Mouse (Mus musculus) heart, embryonic 12.5 days (tissue): Measurements from ENCODE around the gene Ccdc6. TPM values are rescaled to one million over a fixed set of nuclear protein-coding genes. Genes with fewer than 3 reads are reported as not detected.

Experiments
- ATAC-seq: fragments of 200-750 bp; cut with Nextera tagmentation; 2 replicates; pipeline ENCODE4 v1.8.0; 2017; ENCODE audit warnings: moderate TSS enrichment, moderate library complexity; ENCODE audit not compliant: insufficient number of reproducible peaks, low FRiP score
- H3K27ac ChIP-seq: fragments of 300-500 bp; sonication (generic); 2 replicates; pipeline ENCODE4 v1.5.1; 2016; ENCODE audit warnings: mild to moderate bottlenecking, moderate library complexity; ENCODE audit not compliant: poor library complexity, severe bottlenecking
- H3K27me3 ChIP-seq: fragments of 300-500 bp; sonication (generic); replicated peaks from 2 replicates; pipeline ENCODE4 v1.6.1; 2016; ENCODE audit warnings: mild to moderate bottlenecking, moderate library complexity
- H3K36me3 ChIP-seq: fragments of 300-500 bp; sonication (generic); 2 replicates; pipeline ENCODE4 v1.6.1; 2016; ENCODE audit warnings: mild to moderate bottlenecking, moderate library complexity
- H3K4me1 ChIP-seq: fragments of 300-500 bp; sonication (generic); replicated peaks from 2 replicates; pipeline ENCODE4 v1.6.1; 2016; ENCODE audit warnings: mild to moderate bottlenecking
- H3K4me2 ChIP-seq: fragments of 300-500 bp; sonication (generic); 2 replicates; pipeline ENCODE4 v1.6.1; 2016; ENCODE audit warnings: mild to moderate bottlenecking, moderate library complexity
- H3K4me3 ChIP-seq: fragments of 300-500 bp; sonication (generic); 2 replicates; pipeline ENCODE4 v1.5.1; 2016; ENCODE audit warnings: mild to moderate bottlenecking
- H3K9ac ChIP-seq: fragments of 300-500 bp; sonication (generic); 2 replicates; pipeline ENCODE4 v1.6.1; 2016; ENCODE audit warnings: mild to moderate bottlenecking, moderate library complexity
- H3K9me3 ChIP-seq: fragments of 300-500 bp; sonication (generic); replicated peaks from 2 replicates; pipeline ENCODE4 v1.6.1; 2016; ENCODE audit warnings: mild to moderate bottlenecking, moderate library complexity
- WGBS: fragments of 180-500 bp; shearing (Covaris S2); methylation state at CpG from one replicate; pipeline ENCODE4 v1.1.7; 2016; 5-methylcytosine and 5-hydroxymethylcytosine counted together
- polyA plus RNA-seq: library from polyadenylated mRNA; unstranded; fragments of >200 nt; fragmentation: Nextera tagmentation; extraction: Ambion mirVana; gene quantifications from 2 replicates; pipeline ENCODE4 v1.2.1, GENCODE M21; 2016

Ccdc6 gene
- 16.2 and 16.9 TPM in 2 replicates for polyA plus RNA-seq

DNA sequence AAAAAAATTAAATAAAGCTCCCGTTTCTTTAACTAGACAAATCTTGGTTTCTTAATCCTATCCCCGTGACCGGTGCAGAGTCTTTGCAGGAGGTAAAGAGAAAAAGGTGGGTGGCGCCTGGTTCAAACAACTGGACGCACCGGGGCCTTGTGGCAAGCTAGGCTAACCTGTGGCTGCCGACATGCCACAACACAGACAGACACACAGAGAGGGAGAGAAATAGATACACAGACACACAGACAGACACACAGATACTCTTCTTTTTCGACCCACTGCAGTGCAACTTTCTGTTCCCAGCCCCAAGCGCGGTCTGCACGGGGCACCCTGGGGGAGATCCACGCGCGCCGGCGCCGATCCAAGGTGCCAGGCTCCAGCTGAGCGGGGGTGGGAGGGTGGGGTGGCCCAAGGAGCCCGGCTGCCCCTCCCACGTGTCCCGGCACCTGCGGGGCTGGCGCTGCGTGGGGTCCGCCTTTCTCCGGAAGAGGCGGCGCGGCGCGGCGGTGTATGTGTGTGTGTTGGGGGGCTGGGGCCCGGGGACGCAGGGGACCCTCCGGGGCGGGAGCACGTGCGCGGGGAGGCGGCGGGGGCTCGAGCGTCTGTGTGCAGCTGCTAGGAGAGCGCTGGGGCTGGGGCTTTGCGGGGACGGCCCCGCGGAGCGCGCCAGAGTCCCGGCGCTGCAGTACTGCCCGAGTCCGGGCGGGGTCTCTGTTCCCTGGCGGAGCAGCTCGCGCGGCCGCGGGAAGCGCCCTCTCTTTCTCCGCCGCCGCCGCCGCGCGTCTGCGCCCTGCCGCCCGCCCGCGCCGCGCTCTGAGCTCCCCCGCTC is at the start of gene Ccdc6:
Gene Ccdc6, plus strand, starts transcription at position 756 of the 823 bp plus-strand sequence.
- no peaks in the 10 kb centered on the region for H3K9me3 ChIP-seq
- peak within 1 kb of the TSS; percentile 97 for H3K4me3 ChIP-seq
- WGBS = under 1% methylated on average over 39 of the region's 77 CpGs
- H3K27ac ChIP-seq = peak within 1 kb of the TSS; percentile 92
- 0 out of 2 replicates have a peak, but pooled peaks cover 4% of the 10 kb centered on the region for H3K36me3 ChIP-seq
- H3K4me1 ChIP-seq = peaks cover 39% of the 10 kb centered on the region
- peak within 1 kb of the TSS; percentile 87 for H3K4me2 ChIP-seq
- no peaks in the 10 kb centered on the region for H3K27me3 ChIP-seq
- peak; percentile 85 for ATAC-seq
- peak within 1 kb of the TSS; percentile 99 for H3K9ac ChIP-seq

DNA sequence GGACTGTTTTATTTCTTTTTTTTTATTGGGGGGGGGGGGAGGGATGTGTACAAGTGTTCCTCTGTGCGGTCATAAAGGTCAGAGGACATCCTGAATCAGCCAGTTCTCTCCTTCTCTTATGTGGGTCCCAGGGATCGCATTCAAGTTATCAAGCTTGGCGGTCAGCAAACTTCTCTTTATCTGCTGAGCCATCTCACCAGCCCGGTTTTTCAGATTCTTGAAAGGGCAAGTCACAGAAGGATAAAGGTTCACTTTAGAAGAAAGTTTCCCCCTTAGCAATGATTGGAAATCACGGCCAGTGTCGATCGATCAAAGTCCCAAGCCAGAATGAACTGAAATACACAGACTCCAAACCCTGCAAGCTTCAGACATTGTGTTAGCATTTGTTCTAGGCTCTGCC is 47.1 kb upstream of the Ccdc6 start:
- Histone ChIP-seq H3K4me2 (no peak overlapping the region), H3K9me3 (0 out of 2 replicates have a peak, but pooled peaks cover 4% of the 10 kb centered on the region), H3K36me3 (no peaks in the 10 kb centered on the region), H3K9ac (no peak overlapping the region), H3K4me1 (no peaks in the 10 kb centered on the region), H3K27me3 (no peaks in the 10 kb centered on the region), H3K4me3 (no peak overlapping the region), H3K27ac (no peak overlapping the region)
- no peak for ATAC-seq
- WGBS = 80% methylated on average over 7 of the region's 7 CpGs

- 81% methylated on average over 2 of the region's 2 CpGs for whole genome bisulfite sequencing
- no peaks in the 10 kb centered on the region for H3K36me3 ChIP-seq
Observed at GRCm38 (mm10) chr10:70055291-70055690, 41.6 kb upstream of the Ccdc6 start.

GRCm38 (mm10) chr10:70057064-70057463 is 39.9 kb upstream of the Ccdc6 start:
- Histone ChIP-seq H3K36me3 (no peaks in the 10 kb centered on the region), H3K9ac (no peak overlapping the region), H3K4me2 (no peak overlapping the region), H3K27ac (peak overlapping the region; percentile 84), H3K27me3 (no peaks in the 10 kb centered on the region), H3K9me3 (0 out of 2 replicates have a peak, but pooled peaks cover 7% of the 10 kb centered on the region), H3K4me1 (peaks cover 19% of the 10 kb centered on the region), H3K4me3 (no peak overlapping the region)
- WGBS = 34% methylated on average over 3 of the region's 3 CpGs
- peak; percentile 73; the same call in 1 of the 2 replicates for ATAC-seq

More at GRCm38 (mm10) chr10:70055291-70055690, 41.6 kb upstream of the Ccdc6 start:
- no peaks in the 10 kb centered on the region for H3K27me3 ChIP-seq
- peaks cover 15% of the 10 kb centered on the region for H3K4me1 ChIP-seq
- H3K4me2 ChIP-seq = no peak overlapping the region
- 0 out of 2 replicates have a peak, but pooled peaks cover 4% of the 10 kb centered on the region for H3K9me3 ChIP-seq
- no peak overlapping the region for H3K4me3 ChIP-seq
- no peak for ATAC-seq
- H3K9ac ChIP-seq = no peak overlapping the region
- no peak overlapping the region for H3K27ac ChIP-seq

DNA sequence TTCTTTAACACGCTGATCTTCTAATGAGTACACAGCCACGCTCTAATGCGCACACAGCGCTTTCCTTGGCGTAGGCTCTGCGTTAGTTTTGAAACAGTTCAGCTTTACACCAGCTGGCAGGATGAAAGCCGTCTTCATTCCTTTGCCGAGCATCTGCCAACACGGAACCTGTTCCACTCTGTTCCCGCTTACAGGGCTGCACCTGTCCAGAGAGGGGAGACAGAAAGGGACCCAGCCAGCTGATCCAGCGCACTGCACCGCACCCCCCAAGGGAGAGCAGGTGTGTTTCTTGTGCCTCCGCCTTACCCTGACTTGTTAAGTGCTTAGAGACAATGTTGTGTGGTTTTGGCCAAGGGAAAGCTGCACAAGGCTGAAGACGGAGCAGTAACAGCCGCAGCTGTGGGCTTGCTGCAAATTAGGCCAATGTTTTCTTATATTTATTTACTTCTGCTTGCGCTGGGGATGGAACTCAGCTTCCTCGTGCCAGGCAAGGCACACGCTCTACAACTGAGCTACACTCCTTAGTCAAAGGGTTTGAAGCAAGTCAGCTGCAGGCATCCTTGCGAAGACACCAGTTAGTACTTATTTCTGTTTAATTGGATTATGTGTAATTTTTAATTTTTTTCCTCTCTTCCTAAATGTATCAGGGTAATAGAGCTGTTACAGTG is 36.8 kb upstream of the Ccdc6 start:
- H3K9me3 ChIP-seq = peaks cover 9% of the 10 kb centered on the region; the same call in 1 of the 2 replicates
- H3K4me3 ChIP-seq = no peak overlapping the region
- 74% methylated on average over 19 of the region's 19 CpGs for WGBS
- H3K9ac ChIP-seq = no peak overlapping the region
- no peaks in the 10 kb centered on the region for H3K36me3 ChIP-seq
- H3K27me3 ChIP-seq = no peaks in the 10 kb centered on the region
- no peak overlapping the region for H3K27ac ChIP-seq
- H3K4me1 ChIP-seq = peaks cover 19% of the 10 kb centered on the region
- no peak for ATAC-seq
- no peak overlapping the region for H3K4me2 ChIP-seq

DNA sequence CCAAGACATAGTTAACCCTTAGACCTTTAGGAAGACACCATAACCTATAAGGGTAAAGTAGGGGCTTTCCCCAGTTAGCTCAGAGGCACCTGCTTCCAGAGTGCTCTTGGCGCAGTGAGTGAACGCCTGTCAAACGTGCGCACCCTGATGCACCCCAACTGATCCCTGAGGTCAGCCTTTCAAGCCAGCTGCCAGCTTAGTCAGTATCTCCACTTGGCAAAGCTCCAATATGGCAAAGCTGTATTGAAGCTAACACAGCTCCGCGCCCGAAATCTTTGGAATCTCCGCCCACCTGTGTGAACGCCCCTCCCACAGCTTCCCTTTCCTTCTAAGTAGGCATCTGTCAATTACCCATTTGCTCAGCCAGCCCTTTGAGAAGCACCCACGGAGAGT is 36.2 kb upstream of the Ccdc6 start:
- H3K36me3 ChIP-seq = no peaks in the 10 kb centered on the region
- ATAC-seq = no peak
- no peak overlapping the region for H3K27ac ChIP-seq
- WGBS = 28% methylated on average over 10 of the region's 10 CpGs
- peaks cover 9% of the 10 kb centered on the region; the same call in 1 of the 2 replicates for H3K9me3 ChIP-seq
- no peaks in the 10 kb centered on the region for H3K27me3 ChIP-seq
- H3K9ac ChIP-seq = no peak overlapping the region
- H3K4me3 ChIP-seq = no peak overlapping the region
- H3K4me2 ChIP-seq = peak overlapping the region; percentile 27; the same call in 1 of the 2 replicates
- peaks cover 19% of the 10 kb centered on the region for H3K4me1 ChIP-seq

DNA sequence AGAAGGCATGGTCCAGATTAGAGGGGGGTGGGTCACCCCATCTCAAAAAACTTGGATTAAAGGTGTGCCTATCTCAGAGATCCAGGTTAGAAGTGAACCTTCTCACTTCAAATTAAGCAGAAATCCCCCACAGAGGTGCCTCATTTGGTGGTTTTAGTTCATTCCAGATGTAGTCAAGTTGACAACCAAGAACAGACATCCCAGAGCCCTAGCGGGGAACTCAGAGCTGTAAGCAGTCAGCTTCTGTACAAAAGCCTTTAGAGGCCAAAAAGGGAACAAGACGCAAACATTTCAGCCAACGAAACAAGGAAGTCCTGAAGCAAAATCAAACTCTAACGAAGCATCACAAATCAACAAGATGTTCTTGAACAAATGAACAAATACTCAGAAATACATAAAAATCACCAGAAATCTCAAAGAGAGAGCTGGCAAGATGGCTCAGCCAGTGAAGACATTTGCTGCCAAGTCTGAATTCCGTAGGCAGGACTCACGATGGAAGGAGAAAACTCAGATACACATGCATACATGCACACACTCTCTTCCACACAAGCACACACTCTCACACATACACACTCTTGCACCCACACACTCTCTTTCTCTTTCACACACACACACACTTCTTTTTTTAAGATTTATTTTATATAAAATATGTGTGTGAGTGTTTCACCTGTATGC is 32.9 kb upstream of the Ccdc6 start:
- WGBS = 88% methylated on average over 6 of the region's 6 CpGs
- Histone ChIP-seq H3K36me3 (no peaks in the 10 kb centered on the region), H3K9me3 (peaks cover 11% of the 10 kb centered on the region; the same call in 1 of the 2 replicates)

GRCm38 (mm10) chr10:70065191-70065590 is 31.7 kb upstream of the Ccdc6 start:
- H3K9ac ChIP-seq = no peak overlapping the region
- no peak overlapping the region for H3K4me2 ChIP-seq
- H3K9me3 ChIP-seq = peaks cover 12% of the 10 kb centered on the region; the same call in 1 of the 2 replicates
- H3K4me1 ChIP-seq = 0 out of 2 replicates have a peak, but pooled peaks cover 4% of the 10 kb centered on the region
- ATAC-seq = no peak
- no peaks in the 10 kb centered on the region for H3K27me3 ChIP-seq
- H3K4me3 ChIP-seq = no peak overlapping the region
- WGBS = 76% methylated on average over 3 of the region's 3 CpGs
- H3K36me3 ChIP-seq = no peaks in the 10 kb centered on the region
- H3K27ac ChIP-seq = no peak overlapping the region

More for the DNA sequence above, 32.9 kb upstream of the Ccdc6 start:
- Histone ChIP-seq H3K9ac (no peak overlapping the region), H3K27ac (no peak overlapping the region), H3K4me3 (no peak overlapping the region), H3K27me3 (no peaks in the 10 kb centered on the region), H3K4me1 (0 out of 2 replicates have a peak, but pooled peaks cover 4% of the 10 kb centered on the region), H3K4me2 (no peak overlapping the region)
- ATAC-seq = no peak

DNA sequence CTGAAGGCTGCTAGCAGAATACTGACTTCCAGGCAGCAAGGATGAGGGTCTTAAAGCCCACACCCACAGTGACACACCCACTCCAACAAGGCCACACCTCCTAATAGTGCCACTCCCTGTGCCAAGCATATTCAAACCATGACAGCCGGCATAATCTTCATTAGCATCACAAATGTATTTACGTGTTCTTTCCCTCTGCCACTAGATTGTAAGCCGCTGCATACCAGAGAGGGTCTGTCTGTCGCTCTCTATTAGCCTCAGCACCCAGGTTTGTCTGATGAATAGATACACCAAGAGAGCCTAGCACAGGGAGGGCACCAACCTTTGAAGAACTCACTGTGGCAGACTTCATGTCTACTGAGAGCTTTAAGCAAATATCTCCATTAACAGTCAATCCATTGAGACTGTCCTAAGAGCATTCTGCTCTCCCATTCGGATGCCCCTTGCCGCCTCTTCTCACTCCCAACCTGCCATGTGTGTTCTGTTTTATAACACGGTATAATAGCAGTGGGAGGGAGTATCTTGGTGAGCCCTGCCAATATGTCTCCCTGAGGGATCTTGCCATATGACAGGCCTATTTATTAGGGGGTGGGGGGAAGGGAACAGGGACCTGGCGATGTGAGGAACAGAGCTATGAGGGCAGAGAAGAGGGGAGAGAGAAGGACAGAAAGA is 30.3 kb upstream of the Ccdc6 start:
- no peak for ATAC-seq
- 62% methylated on average over 8 of the region's 8 CpGs for WGBS
- H3K27me3 ChIP-seq = no peaks in the 10 kb centered on the region

More for the DNA sequence above, 30.3 kb upstream of the Ccdc6 start:
- no peak overlapping the region for H3K9ac ChIP-seq
- no peak overlapping the region for H3K4me3 ChIP-seq
- H3K9me3 ChIP-seq = peaks cover 20% of the 10 kb centered on the region
- no peak overlapping the region for H3K27ac ChIP-seq
- H3K4me2 ChIP-seq = no peak overlapping the region
- no peaks in the 10 kb centered on the region for H3K4me1 ChIP-seq
- no peaks in the 10 kb centered on the region for H3K36me3 ChIP-seq
